Mouse (Mus musculus) CH12.LX (cell line): ENCODE data around the gene Ctsll3.

Experiments
- CHD1 ChIP-seq: IDR thresholded peaks from 2 replicates; pipeline ENCODE4 v1.6.1; 2012; ENCODE audit warnings: low read depth, low read length, improper control_type of control experiment, inconsistent platforms
- CTCF ChIP-seq, 2 experiments: IDR thresholded peaks in 1 of 2; conservative IDR thresholded peaks in 1 of 2; 2 replicates each; pipeline ENCODE4 v1.5.1; 2011 to 2012; ENCODE audit warnings: low read depth in 2 of 2, low read length in 2 of 2, improper control_type of control experiment in 1 of 2, inconsistent platforms in 1 of 2, mild to moderate bottlenecking in 1 of 2, moderate library complexity in 1 of 2

GRCm38 (mm10) chr13:60753216-60753615, 49.4 kb downstream of the Ctsll3 start:
- TF ChIP-seq CTCF (conservative IDR thresholded peaks at IDR 0.05 in 1 of 2, IDR thresholded peaks at IDR 0.05 in 1 of 2; ENCODE audit: low read depth in 2 of 2, low read length in 2 of 2) (no peak), CHD1 (no peak)
